Mouse (Mus musculus) frontal cortex, postnatal 25 days (tissue): ENCODE measurements around the gene Fam102b.

Experiments used
- DNase-seq, 2 experiments: peaks; one replicate each; pipeline ENCODE4 v3.0.0; 2022; ENCODE audit warnings: low spot score in 2 of 2

The Fam102b gene

GRCm38 (mm10) chr3:109027515-109027987 lies at the start of gene Fam102b:
Gene Fam102b (minus strand): TSS chr3:109027607.
- DNase-seq, result peak; percentile 69 to 88

- no peak for DNase-seq
Measured at GRCm38 (mm10) chr3:109062989-109063388, 35.6 kb upstream of the Fam102b start.

- no peak for DNase-seq
Measured at GRCm38 (mm10) chr3:109062391-109062790, 35.0 kb upstream of the Fam102b start.

- DNase-seq, result no peak
Measured at GRCm38 (mm10) chr3:109059903-109060302, 32.5 kb upstream of the Fam102b start.

GRCm38 (mm10) chr3:109051946-109052331 lies 24.5 kb upstream of the Fam102b start:
- no peak for DNase-seq

GRCm38 (mm10) chr3:109051056-109051945 lies 23.9 kb upstream of the Fam102b start:
- no peak for DNase-seq

- DNase-seq, result no peak
Measured at GRCm38 (mm10) chr3:109047707-109048283, 20.4 kb upstream of the Fam102b start.

- DNase-seq, result no peak
Measured at GRCm38 (mm10) chr3:109046428-109046827, 19.0 kb upstream of the Fam102b start.

- no peak for DNase-seq
Measured at GRCm38 (mm10) chr3:109043395-109043794, 16.0 kb upstream of the Fam102b start.

GRCm38 (mm10) chr3:109040908-109041307 lies 13.5 kb upstream of the Fam102b start:
- DNase-seq, result no peak

GRCm38 (mm10) chr3:109034411-109034810 lies 7.0 kb upstream of the Fam102b start:
- DNase-seq, result no peak

- no peak for DNase-seq
Measured at GRCm38 (mm10) chr3:109032306-109032705, 4.9 kb upstream of the Fam102b start.

- no peak for DNase-seq
Measured at GRCm38 (mm10) chr3:109031626-109032025, 4.2 kb upstream of the Fam102b start.

GRCm38 (mm10) chr3:109030817-109031216 lies 3.4 kb upstream of the Fam102b start:
- no peak for DNase-seq

GRCm38 (mm10) chr3:109029661-109030060 lies 2.3 kb upstream of the Fam102b start:
- no peak for DNase-seq

- DNase-seq, result peak in 1 of 2 experiments; percentile 22
Measured at GRCm38 (mm10) chr3:109026991-109027470, 376 bp downstream of the Fam102b start.

- DNase-seq, result no peak
Measured at GRCm38 (mm10) chr3:109026462-109026990, 881 bp downstream of the Fam102b start.

- DNase-seq, result peak; percentile 38 to 71
Measured at GRCm38 (mm10) chr3:109025579-109025978, 1.8 kb downstream of the Fam102b start.

- DNase-seq, result no peak
Measured at GRCm38 (mm10) chr3:109023066-109023465, 4.3 kb downstream of the Fam102b start.

GRCm38 (mm10) chr3:109021720-109022516 lies 5.5 kb downstream of the Fam102b start:
- no peak for DNase-seq

- no peak for DNase-seq
Measured at GRCm38 (mm10) chr3:109018336-109018735, 9.1 kb downstream of the Fam102b start.

- no peak for DNase-seq
Measured at GRCm38 (mm10) chr3:109012595-109012994, 14.8 kb downstream of the Fam102b start.
